Mouse (Mus musculus) stomach, postnatal 0 days (tissue): ENCODE data around the gene Ttyh2. TPM values are rescaled to one million over a fixed set of nuclear protein-coding genes. Genes with fewer than 3 reads are reported as not detected.

ENCODE experiments used
- ATAC-seq: fragments of 200-750 bp; cut with Nextera tagmentation; 2 replicates; pipeline ENCODE4 v1.8.0; 2017; ENCODE audit not compliant: low FRiP score, low TSS enrichment
- DNase-seq: peaks from one replicate; pipeline ENCODE4 v3.0.0-alpha.2; 2016; ENCODE audit warnings: low spot score
- H3K27ac ChIP-seq: fragments of 300-500 bp; sonication (generic); replicated peaks from 2 replicates; pipeline ENCODE4 v1.5.1; 2014; ENCODE audit warnings: mild to moderate bottlenecking, control low read depth
- H3K27me3 ChIP-seq: fragments of 300-500 bp; sonication (generic); 2 replicates; pipeline ENCODE4 v1.6.1; 2014; ENCODE audit warnings: low read length; ENCODE audit not compliant: control insufficient read depth, insufficient read depth
- H3K36me3 ChIP-seq: fragments of 300-500 bp; sonication (generic); 2 replicates; pipeline ENCODE4 v1.6.1; 2014; ENCODE audit warnings: low read length, mixed read lengths; ENCODE audit not compliant: control insufficient read depth, insufficient read depth
- H3K4me1 ChIP-seq: fragments of 300-500 bp; sonication (generic); replicated peaks from 2 replicates; pipeline ENCODE4 v1.6.1; 2014; ENCODE audit warnings: antibody characterized with exemption; ENCODE audit not compliant: control insufficient read depth, insufficient read depth
- H3K4me2 ChIP-seq: fragments of 300-500 bp; sonication (generic); replicated peaks from 2 replicates; pipeline ENCODE4 v1.6.1; 2014; ENCODE audit warnings: low read depth, mild to moderate bottlenecking, control low read depth, moderate library complexity
- H3K4me3 ChIP-seq: fragments of 300-500 bp; sonication (generic); 2 replicates; pipeline ENCODE4 v1.5.1; 2014; ENCODE audit warnings: low read depth, low read length, control low read depth
- H3K9ac ChIP-seq: fragments of 300-500 bp; sonication (generic); 2 replicates; pipeline ENCODE4 v1.6.1; 2014; ENCODE audit warnings: mild to moderate bottlenecking, low read length, control low read depth, mixed read lengths
- H3K9me3 ChIP-seq: fragments of 300-500 bp; sonication (generic); 2 replicates; pipeline ENCODE4 v1.6.1; 2016; ENCODE audit warnings: low read length; ENCODE audit not compliant: control insufficient read depth
- CTCF ChIP-seq: IDR thresholded peaks from 2 replicates; pipeline ENCODE4 v1.5.1; 2016; ENCODE audit warnings: antibody characterized with exemption, low read depth, mild to moderate bottlenecking, moderate library complexity
- EP300 ChIP-seq: optimal IDR thresholded peaks from 2 replicates; pipeline ENCODE3; 2016; ENCODE audit warnings: antibody characterized with exemption
- WGBS: fragments of 180-500 bp; shearing (Covaris S2); extraction: QIAGEN DNeasy Blood & Tissue Kit; methylation state at CpG from one replicate; pipeline ENCODE4 v1.1.7; 2014; 5-methylcytosine and 5-hydroxymethylcytosine counted together
- polyA plus RNA-seq: library from polyadenylated mRNA; unstranded; fragments of >200 nt; fragmentation: Nextera tagmentation; extraction: Ambion mirVana; gene quantifications from 2 replicates; pipeline ENCODE4 v1.2.1, GENCODE M21; 2015

The Ttyh2 gene
- polyA plus RNA-seq, 1 experiment from 2014 or later, result 12.5 TPM

DNA sequence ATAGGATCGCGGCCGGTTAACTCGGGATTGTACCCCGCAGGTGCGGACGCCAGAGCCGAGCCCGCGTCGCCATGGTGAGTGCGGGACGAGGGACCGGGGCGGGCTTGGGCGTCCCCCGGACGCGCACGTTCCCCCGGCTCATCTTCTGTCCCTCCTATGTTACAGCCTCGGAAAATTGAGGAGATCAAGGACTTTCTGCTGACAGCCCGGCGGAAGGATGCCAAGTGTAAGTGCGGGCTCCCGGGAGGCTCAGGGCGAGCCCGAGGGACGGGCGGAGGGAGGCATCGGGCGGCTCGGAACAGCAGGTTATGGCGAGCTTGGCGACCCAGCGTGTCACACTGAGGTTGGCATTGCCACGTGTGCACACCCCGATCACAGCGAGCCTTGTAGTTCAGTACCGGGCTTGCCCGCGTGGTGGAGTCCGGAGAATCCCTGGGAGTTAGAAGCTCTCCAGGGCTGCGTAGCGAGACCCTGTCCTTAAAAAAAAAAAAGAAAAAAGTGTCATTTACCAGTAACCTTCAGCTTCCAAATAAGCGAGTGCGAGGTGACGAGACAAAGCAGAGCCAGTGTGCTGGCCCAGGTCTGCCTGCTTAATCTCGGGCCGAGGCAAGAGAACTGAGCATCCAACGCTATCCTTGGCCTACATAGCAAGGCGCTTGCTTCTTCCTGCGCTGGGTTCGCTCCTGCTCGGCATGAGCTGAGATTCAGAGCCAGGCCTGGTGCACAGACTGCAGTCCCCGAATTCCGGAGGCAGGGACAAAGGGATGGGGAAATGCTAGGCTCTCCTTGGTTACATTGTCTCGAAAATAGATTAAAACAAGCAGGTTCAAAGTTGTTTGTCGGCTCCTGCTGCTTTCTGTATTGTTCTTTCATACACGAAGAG lies 6.2 kb upstream of the Ttyh2 start:
- peak; percentile 82 for ATAC-seq
- WGBS, result under 1% methylated on average over 60 of the region's 60 CpGs

DNA sequence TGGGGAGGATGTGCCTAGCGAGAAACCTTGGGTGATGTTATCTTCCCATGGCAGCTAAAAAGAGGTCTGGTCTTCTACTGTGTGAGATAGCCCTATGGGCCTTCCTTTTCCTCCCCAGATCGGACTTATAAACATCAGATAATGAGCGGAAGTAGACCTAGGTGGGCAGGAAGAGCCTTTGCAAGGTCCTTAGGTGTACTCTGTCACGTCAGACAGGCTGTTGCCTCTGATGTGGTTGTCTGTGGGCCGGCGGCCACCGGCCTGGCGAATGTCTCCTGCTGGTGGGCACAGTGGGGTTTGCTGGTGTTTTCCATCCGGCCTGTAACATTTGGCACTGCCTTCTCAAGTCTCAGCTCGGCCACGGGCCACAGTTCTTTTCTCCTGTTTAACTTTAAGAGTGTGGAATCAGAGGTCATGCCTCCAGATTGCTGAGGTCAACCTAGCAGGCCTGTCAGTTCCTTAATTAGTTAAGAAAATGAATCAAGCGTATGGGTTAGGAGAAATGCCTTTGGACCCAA lies 5.5 kb upstream of the Ttyh2 start:
- ATAC-seq, result no peak
- Histone ChIP-seq H3K36me3 (peaks cover 25% of the 10 kb centered on the region), H3K27ac (peak overlapping the region; percentile 96), H3K4me3 (peak overlapping the region; percentile 78), H3K9ac (peak overlapping the region; percentile 93), H3K27me3 (no peaks in the 10 kb centered on the region), H3K4me2 (peak overlapping the region; percentile 82), H3K4me1 (peaks cover 7% of the 10 kb centered on the region; the same call in 1 of the 2 replicates), H3K9me3 (no peaks in the 10 kb centered on the region)
- no peak for DNase-seq
- TF ChIP-seq EP300, result no peak
- TF ChIP-seq CTCF, result no peak
- 13% methylated on average over 12 of the region's 12 CpGs for whole genome bisulfite sequencing

More for the DNA sequence above, 6.2 kb upstream of the Ttyh2 start:
- Histone ChIP-seq H3K4me2 (peak overlapping the region; percentile 82), H3K9me3 (no peaks in the 10 kb centered on the region), H3K4me1 (peaks cover 7% of the 10 kb centered on the region; the same call in 1 of the 2 replicates), H3K27ac (peak overlapping the region; percentile 96), H3K36me3 (peaks cover 25% of the 10 kb centered on the region), H3K27me3 (no peaks in the 10 kb centered on the region), H3K4me3 (peak overlapping the region; percentile 78), H3K9ac (peak overlapping the region; percentile 93)
- peak; percentile 90 for DNase-seq
- TF ChIP-seq EP300 (no peak), CTCF (peak; percentile 70)

DNA sequence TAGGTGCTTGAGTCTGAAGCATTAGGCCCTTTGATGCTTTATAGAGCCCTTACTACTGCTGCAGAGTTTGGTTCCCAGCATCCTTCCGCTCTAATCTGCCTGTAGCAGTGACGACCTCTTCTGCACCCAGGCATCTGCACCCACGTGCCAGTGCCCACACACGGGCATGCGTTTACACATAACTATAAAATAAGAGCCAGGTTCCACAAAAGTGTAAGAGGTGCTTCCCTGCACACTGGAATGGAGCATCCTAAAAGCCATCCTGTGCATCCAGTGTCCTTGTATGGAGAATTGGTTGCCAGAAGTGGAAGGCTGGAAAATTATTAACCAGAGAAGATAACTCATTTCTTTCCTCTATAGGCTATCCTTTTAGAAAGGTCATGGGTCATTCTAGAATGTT lies 4.1 kb upstream of the Ttyh2 start:
- H3K9me3 ChIP-seq, result no peaks in the 10 kb centered on the region
- TF ChIP-seq CTCF (no peak), EP300 (no peak)
- WGBS, result 80% methylated on average over 5 of the region's 5 CpGs
- H3K36me3 ChIP-seq, result peaks cover 25% of the 10 kb centered on the region
- H3K27me3 ChIP-seq, result no peaks in the 10 kb centered on the region
- DNase-seq (no peak), ATAC-seq (no peak)
- no peak overlapping the region for H3K27ac ChIP-seq
- peak overlapping the region; percentile 14; the same call in 1 of the 2 replicates for H3K9ac ChIP-seq
- H3K4me3 ChIP-seq, result no peak overlapping the region
- H3K4me2 ChIP-seq, result no peak overlapping the region
- H3K4me1 ChIP-seq, result peaks cover 7% of the 10 kb centered on the region; the same call in 1 of the 2 replicates

DNA sequence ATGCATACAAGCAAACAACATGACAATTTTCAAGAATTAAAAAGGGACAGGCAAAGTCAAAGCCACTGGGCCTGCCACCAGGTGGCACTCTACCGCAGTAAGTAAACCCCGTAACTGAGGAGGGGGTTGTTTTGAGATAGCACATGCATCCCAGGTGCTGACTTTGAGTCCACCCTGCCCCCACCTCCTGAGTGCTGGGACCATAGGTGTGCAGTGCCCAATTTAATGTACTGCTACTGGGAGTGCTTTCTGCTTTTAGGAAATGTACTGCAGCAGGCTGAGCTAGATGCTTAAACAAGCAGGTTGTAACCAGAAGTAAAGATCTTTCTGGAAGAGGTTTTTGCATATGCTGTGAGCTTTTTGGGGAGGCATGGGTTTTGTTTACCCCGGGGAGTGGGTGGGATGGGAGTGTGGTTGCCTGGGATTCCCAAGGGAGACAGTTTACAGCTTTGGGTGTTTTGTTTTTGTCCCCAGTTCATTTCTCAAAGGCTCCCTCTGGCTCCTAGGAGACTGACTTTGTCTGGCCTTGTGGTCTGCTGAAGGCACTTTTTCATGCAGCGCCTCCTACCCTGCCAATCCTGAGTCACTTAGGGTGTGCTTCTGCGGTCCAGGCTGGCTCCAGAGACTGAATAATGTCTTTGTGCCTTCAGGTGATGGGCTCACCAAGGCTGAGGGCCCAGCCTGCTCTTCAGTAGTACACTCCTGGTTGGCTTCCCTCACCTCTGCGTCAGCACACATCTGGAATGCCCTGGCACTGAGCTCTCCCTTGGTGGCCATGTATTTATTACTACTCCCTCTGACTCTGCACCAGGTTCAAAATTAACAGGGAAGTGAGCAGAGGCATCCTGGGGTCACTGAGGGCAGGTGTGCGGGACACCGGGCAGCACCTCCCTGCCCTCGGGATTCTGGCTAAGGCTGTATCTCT lies 2.2 kb upstream of the Ttyh2 start:
- peak; percentile 80 for TF ChIP-seq CTCF
- TF ChIP-seq EP300, result no peak
- peak; percentile 56 for DNase-seq
- H3K27ac ChIP-seq, result 0 out of 2 replicates have a peak overlapping the region, but pooled peaks have one; percentile 2
- no peak for ATAC-seq
- H3K9ac ChIP-seq, result no peak overlapping the region
- no peaks in the 10 kb centered on the region for H3K27me3 ChIP-seq
- no peak overlapping the region for H3K4me3 ChIP-seq
- no peaks in the 10 kb centered on the region for H3K9me3 ChIP-seq
- WGBS, result 62% methylated on average over 9 of the region's 9 CpGs
- peaks cover 25% of the 10 kb centered on the region for H3K36me3 ChIP-seq
- peaks cover 7% of the 10 kb centered on the region; the same call in 1 of the 2 replicates for H3K4me1 ChIP-seq
- no peak overlapping the region for H3K4me2 ChIP-seq

DNA sequence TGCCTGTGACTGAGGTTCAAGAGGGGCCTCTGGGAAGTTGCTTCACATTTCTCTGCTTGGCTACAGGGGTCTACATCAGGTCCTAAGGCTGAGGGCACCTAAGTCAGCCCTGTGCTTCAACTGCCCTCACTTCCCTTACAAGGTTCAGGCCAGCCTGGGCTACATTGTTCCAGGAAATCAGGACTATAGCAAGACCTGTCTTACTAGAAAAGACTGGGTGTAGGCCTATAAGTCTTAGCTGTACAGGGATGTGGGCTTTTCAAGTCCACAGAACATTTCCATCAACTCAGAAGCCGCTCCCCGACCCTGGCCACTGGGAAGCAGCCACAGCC lies 1.5 kb upstream of the Ttyh2 start:
- no peak overlapping the region for H3K27ac ChIP-seq
- ATAC-seq, result no peak
- 61% methylated on average over 2 of the region's 2 CpGs for WGBS

More for the DNA sequence above, 1.5 kb upstream of the Ttyh2 start:
- Histone ChIP-seq H3K4me2 (no peak overlapping the region), H3K36me3 (peaks cover 25% of the 10 kb centered on the region), H3K27me3 (no peaks in the 10 kb centered on the region), H3K4me1 (peaks cover 7% of the 10 kb centered on the region; the same call in 1 of the 2 replicates), H3K9ac (no peak overlapping the region), H3K4me3 (no peak overlapping the region), H3K9me3 (no peaks in the 10 kb centered on the region)
- no peak for TF ChIP-seq EP300
- TF ChIP-seq CTCF, result no peak
- no peak for DNase-seq
